Mouse (Mus musculus) midbrain, embryonic 15.5 days (tissue): ENCODE measurements around the gene Naa15. TPM values are rescaled to one million over a fixed set of nuclear protein-coding genes. Genes with fewer than 3 reads are reported as not detected.

Experiments
- ATAC-seq: fragments of 200-750 bp; cut with Nextera tagmentation; replicated peaks from 2 replicates; pipeline ENCODE4 v1.8.0; 2017; ENCODE audit warnings: moderate TSS enrichment
- H3K27ac ChIP-seq: fragments of 300-500 bp; sonication (generic); 2 replicates; pipeline ENCODE4 v1.5.1; 2015; ENCODE audit warnings: mild to moderate bottlenecking, inconsistent platforms
- H3K27me3 ChIP-seq: fragments of 300-500 bp; sonication (generic); replicated peaks from 2 replicates; pipeline ENCODE4 v1.6.1; 2015; ENCODE audit warnings: inconsistent platforms
- H3K36me3 ChIP-seq: fragments of 300-500 bp; sonication (generic); replicated peaks from 2 replicates; pipeline ENCODE4 v1.6.1; 2015; ENCODE audit warnings: inconsistent platforms
- H3K4me1 ChIP-seq: fragments of 300-500 bp; sonication (generic); 2 replicates; pipeline ENCODE4 v1.6.1; 2015; ENCODE audit warnings: inconsistent platforms
- H3K4me2 ChIP-seq: fragments of 300-500 bp; sonication (generic); 2 replicates; pipeline ENCODE4 v1.6.1; 2015; ENCODE audit warnings: inconsistent platforms, mild to moderate bottlenecking, moderate library complexity
- H3K4me3 ChIP-seq: fragments of 300-500 bp; sonication (generic); 2 replicates; pipeline ENCODE4 v1.5.1; 2015; ENCODE audit warnings: mild to moderate bottlenecking, inconsistent platforms
- H3K9ac ChIP-seq: fragments of 300-500 bp; sonication (generic); 2 replicates; pipeline ENCODE4 v1.6.1; 2015; ENCODE audit warnings: mild to moderate bottlenecking, inconsistent platforms
- H3K9me3 ChIP-seq: fragments of 300-500 bp; sonication (generic); 2 replicates; pipeline ENCODE4 v1.6.1; 2016; ENCODE audit warnings: inconsistent platforms
- WGBS: fragments of 180-500 bp; shearing (Covaris S2); methylation state at CpG from one replicate; pipeline ENCODE4 v1.1.7; 2015; ENCODE audit warnings: mixed read lengths; 5-methylcytosine and 5-hydroxymethylcytosine counted together
- polyA plus RNA-seq: library from polyadenylated mRNA; unstranded; fragments of >200 nt; fragmentation: Nextera tagmentation; extraction: Ambion mirVana; gene quantifications from 2 replicates; pipeline ENCODE4 v1.2.1, GENCODE M21; 2015

Naa15 gene
- polyA plus RNA-seq, 1 experiment from 2014 or later, result 48.7 TPM

DNA sequence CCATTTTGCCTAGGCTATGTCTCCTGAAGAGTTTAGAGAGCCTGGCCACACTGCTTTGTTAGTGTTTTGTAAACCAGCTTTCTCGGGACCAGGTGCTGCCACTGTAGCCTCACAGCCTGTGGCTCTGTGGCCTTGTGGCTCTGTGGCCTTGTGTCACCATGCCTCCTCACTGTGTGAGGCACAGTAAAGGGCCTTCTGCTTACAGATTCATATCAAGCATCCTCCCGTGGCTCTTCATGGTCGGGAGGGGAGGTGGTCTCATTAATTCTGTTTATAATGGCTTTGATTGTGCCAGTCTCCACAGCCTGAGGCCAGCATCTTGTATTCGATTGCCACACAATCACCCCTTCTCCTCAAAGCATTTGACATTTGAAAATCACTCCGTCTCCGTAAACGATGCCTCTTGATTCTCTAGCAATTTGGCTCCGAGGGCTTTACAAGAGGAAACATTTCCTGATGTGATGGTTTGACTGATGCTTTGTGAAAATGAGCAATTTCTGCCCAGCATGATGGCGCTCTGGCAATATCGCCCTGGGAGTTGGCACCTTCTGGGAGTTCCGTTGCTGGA lies 89.5 kb downstream of the Naa15 start:
- no peaks in the 10 kb centered on the region for H3K36me3 ChIP-seq
- no peak overlapping the region for H3K27ac ChIP-seq
- H3K4me2 ChIP-seq, result no peak overlapping the region
- WGBS, result 51% methylated on average over 11 of the region's 11 CpGs
- no peaks in the 10 kb centered on the region for H3K9me3 ChIP-seq
- 0 out of 2 replicates have a peak, but pooled peaks have one; percentile 20 for ATAC-seq
- H3K9ac ChIP-seq, result no peak overlapping the region
- no peaks in the 10 kb centered on the region for H3K4me1 ChIP-seq
- H3K27me3 ChIP-seq, result no peaks in the 10 kb centered on the region
- no peak overlapping the region for H3K4me3 ChIP-seq

DNA sequence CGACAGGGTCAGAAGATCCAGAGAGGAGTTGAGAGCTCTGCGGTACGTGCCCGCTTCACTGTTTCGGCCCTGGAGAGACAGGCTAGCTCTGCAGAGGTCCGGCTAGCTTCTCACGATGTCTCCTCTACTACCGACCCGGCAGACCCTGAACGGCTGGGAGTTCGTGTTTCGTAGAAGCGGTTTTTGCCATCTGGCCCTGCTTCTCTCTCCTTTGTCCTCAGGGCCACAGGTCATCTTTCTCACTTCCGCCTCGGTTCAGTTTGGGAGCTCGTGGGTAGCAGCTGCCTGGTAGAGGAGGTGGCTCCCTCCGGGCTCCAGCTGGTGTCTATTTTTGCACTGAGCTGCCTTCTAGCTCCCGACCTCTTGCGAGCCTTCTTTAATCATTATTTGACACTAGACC lies 90.5 kb downstream of the Naa15 start:
- H3K36me3 ChIP-seq, result no peaks in the 10 kb centered on the region
- no peaks in the 10 kb centered on the region for H3K4me1 ChIP-seq
- 57% methylated on average over 19 of the region's 19 CpGs for WGBS
- ATAC-seq, result no peak
- H3K9me3 ChIP-seq, result no peaks in the 10 kb centered on the region
- no peak overlapping the region for H3K4me2 ChIP-seq
- no peaks in the 10 kb centered on the region for H3K27me3 ChIP-seq
- H3K9ac ChIP-seq, result no peak overlapping the region
- H3K4me3 ChIP-seq, result no peak overlapping the region
- H3K27ac ChIP-seq, result no peak overlapping the region

DNA sequence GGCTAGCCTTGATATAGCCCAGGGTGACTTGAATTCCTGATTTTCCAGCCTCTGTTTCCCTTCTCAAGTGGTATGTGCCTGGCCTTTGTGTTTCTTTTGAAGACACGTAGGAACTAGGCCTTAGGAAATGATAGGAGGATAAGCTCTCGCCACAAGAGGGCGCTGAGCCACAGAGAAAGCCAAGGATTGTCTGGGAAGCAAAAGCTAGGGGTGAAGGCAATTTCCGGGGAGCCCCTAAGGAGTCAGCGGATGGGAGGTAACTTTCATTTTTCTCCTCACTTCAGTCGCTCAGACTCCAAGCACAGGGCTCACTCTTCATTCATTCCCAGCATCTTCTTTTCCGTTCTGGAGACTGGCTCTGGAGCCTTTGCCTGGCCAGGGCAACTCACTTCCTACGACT lies 96.0 kb downstream of the Naa15 start:
- ATAC-seq, result no peak
- H3K4me2 ChIP-seq, result no peak overlapping the region

DNA sequence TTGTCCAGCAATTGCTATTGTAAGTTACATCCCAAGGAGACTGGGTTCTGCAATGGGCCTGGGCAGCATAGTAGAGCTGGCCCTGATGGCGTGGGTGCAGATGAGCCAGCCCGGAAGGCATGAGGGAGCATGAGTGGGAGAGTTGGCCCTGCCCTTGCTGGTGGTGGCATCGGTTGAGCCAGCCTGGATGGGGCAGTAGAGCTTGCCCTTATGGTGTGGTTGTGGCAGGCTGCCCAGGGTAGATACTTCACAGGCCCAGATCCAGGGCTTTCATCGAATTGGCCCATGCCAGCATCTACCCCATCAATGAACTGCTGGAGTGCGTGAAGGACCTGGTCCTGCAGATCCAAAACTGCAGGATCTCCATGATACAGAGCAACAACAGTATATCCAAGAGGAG lies 97.0 kb downstream of the Naa15 start:
- H3K9ac ChIP-seq, result no peak overlapping the region

More for the DNA sequence above, 96.0 kb downstream of the Naa15 start:
- no peak overlapping the region for H3K4me3 ChIP-seq
- H3K36me3 ChIP-seq, result no peaks in the 10 kb centered on the region
- H3K27ac ChIP-seq, result no peak overlapping the region
- H3K9ac ChIP-seq, result no peak overlapping the region
- H3K27me3 ChIP-seq, result no peaks in the 10 kb centered on the region
- H3K9me3 ChIP-seq, result no peaks in the 10 kb centered on the region
- H3K4me1 ChIP-seq, result no peaks in the 10 kb centered on the region
- 29% methylated on average over 8 of the region's 8 CpGs for WGBS

DNA sequence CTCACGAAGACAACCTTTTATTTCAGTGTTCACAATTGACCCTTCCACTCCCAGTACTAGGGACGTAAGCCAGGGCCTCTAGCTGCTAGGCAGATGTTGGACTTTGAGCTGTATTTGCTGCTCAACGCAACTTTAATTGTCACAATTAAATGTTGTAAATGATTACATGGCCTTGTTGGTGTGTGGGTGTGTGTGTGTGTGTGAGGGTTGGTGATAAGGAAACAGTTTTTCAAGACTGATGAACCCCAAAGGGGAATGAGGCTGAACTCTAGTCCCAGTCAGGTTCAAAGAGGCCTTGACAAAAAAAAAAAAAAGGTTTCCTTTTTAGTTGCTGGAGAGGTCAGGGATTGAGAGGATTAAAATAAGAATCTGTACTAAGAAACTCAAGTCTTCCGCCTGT lies 102.5 kb downstream of the Naa15 start:
- Histone ChIP-seq H3K27me3 (no peaks in the 10 kb centered on the region), H3K9me3 (no peaks in the 10 kb centered on the region), H3K4me1 (no peaks in the 10 kb centered on the region), H3K36me3 (peaks cover 12% of the 10 kb centered on the region; the same call in 1 of the 2 replicates), H3K4me2 (no peak overlapping the region), H3K9ac (no peak overlapping the region), H3K4me3 (no peak overlapping the region), H3K27ac (no peak overlapping the region)
- 78% methylated on average over 4 of the region's 4 CpGs for whole genome bisulfite sequencing
- ATAC-seq, result no peak

More for the DNA sequence above, 97.0 kb downstream of the Naa15 start:
- Histone ChIP-seq H3K4me1 (no peaks in the 10 kb centered on the region), H3K4me2 (no peak overlapping the region), H3K27ac (no peak overlapping the region), H3K36me3 (no peaks in the 10 kb centered on the region), H3K4me3 (no peak overlapping the region), H3K9me3 (no peaks in the 10 kb centered on the region), H3K27me3 (no peaks in the 10 kb centered on the region)
- 94% methylated on average over 5 of the region's 5 CpGs for WGBS
- no peak for ATAC-seq

DNA sequence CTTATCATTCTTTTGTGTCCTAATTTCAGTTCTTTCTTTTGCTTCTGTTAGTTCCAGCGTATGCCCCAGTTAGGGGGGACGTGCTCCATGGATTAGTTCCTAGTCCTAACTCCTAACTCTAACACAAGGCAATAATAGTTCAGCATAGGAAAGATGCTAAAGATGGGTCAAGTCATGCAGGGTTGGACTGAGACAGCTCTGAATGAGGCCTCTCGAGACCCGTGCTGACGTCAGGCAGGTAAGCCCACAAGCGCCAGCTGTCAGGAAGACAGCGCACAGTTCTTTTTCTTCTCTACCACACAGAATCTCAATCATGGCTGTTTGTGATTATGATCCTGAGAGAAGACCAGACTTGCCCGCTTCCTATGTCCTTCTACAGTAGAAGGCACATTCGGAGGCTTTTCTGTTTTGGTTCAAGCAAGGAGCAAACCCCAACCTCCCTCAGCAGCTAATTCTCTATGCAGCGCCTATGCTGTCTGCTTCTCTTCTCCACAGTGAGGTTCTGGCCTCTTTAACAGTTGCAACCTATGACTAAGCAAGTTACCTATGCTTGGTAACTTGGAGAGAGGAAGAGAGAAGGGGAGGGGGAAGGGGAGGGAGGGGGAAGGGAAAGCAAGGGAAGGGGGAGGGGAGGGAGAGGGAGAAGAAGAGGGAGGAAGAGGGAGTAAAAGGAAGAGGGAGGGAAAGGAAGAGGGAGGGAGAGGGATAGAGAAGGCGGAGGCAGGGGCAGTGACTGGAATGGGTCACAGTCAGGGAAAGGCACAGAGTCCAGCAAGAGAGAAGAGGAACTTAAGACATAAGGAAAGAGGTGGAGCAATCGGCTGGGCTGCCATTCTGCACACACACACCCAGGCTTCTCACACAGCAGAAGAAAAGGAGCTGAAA lies 103.2 kb downstream of the Naa15 start:
- Histone ChIP-seq H3K9ac (no peak overlapping the region), H3K4me3 (no peak overlapping the region), H3K9me3 (no peaks in the 10 kb centered on the region), H3K27me3 (no peaks in the 10 kb centered on the region), H3K4me1 (no peaks in the 10 kb centered on the region), H3K4me2 (no peak overlapping the region), H3K36me3 (peaks cover 18% of the 10 kb centered on the region), H3K27ac (no peak overlapping the region)
- ATAC-seq, result no peak
- 71% methylated on average over 12 of the region's 12 CpGs for WGBS

DNA sequence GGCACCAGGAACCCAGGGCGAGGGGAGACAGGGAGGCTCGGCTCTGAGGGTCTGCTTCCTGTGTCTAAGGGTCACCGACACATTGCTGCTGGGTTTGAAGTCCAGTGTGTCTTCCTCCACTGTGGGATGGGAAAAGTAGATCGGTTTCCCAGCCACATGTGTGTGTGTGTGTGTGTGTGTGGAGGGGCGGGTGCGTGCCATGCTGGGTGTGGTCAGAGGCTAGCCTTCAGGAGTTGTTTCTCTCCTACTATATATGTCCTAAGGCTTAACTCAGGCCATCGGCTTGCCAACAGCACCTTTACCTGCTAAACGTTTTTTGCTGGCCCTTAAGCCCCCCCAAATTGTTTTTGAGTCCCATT lies 103.8 kb downstream of the Naa15 start:
- Histone ChIP-seq H3K4me1 (no peaks in the 10 kb centered on the region), H3K9me3 (no peaks in the 10 kb centered on the region), H3K9ac (no peak overlapping the region), H3K4me2 (no peak overlapping the region), H3K4me3 (no peak overlapping the region), H3K27ac (no peak overlapping the region), H3K27me3 (no peaks in the 10 kb centered on the region), H3K36me3 (peaks cover 24% of the 10 kb centered on the region)
- WGBS, result 74% methylated on average over 8 of the region's 8 CpGs
- ATAC-seq, result no peak

DNA sequence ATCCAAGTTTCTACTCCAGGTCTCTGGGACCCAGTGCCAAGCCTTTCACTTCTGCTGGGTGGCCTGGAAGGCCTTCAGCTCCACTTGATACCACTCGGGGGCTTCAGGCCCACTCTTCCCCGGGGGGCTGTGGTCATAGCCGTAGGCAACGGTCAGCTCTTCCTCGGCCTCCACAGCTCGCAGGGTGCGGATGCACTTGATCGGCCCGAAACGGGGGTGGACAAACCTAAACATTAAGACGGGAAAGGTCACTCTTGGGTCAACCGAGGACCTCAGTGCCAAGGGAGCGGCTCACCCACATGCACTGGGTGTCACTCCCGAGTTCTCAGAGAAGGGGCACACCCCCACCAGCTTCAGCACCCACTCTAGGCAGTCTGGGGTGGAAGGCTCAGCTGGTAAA lies 106.3 kb downstream of the Naa15 start:
- 95% methylated on average over 14 of the region's 14 CpGs for WGBS
- ATAC-seq, result no peak
- Histone ChIP-seq H3K36me3 (peaks cover 39% of the 10 kb centered on the region), H3K4me3 (no peak overlapping the region), H3K27ac (no peak overlapping the region), H3K27me3 (no peaks in the 10 kb centered on the region), H3K9me3 (no peaks in the 10 kb centered on the region), H3K4me2 (no peak overlapping the region), H3K4me1 (no peaks in the 10 kb centered on the region), H3K9ac (no peak overlapping the region)

DNA sequence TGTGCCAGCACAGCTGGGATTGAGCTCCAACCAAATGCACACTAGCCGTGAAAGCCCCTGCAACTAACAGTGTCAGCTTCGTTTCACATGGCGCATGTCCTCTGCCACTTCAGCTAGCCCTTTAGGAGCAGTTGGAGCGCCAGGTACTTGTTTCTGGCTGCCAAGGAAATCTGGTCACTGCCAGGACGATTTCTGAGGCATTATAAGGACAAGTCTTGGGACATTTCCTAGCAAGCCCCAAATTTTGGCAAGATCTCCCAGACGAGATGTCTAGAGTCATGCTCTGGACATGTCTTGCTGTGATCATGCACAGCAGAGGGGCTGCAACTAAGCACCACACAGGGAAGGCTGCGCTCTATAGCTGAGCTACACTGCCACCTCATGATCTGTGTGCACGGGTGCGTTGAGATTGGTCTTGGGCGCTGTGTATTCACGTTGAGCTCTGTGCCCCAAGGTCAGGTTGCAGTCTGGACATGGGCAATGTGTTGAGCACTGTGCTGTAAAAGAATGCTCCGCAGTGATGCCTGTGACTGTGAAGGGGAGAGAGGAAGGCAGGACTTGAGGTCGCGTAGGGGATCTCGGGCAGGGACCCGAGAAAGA lies 110.3 kb downstream of the Naa15 start:
- peaks cover 40% of the 10 kb centered on the region for H3K36me3 ChIP-seq
- H3K27me3 ChIP-seq, result no peaks in the 10 kb centered on the region
- H3K4me3 ChIP-seq, result no peak overlapping the region
- no peak overlapping the region for H3K27ac ChIP-seq
- H3K9ac ChIP-seq, result no peak overlapping the region
- H3K4me2 ChIP-seq, result no peak overlapping the region
- WGBS, result 87% methylated on average over 16 of the region's 16 CpGs
- H3K9me3 ChIP-seq, result no peaks in the 10 kb centered on the region
- no peak for ATAC-seq
- no peaks in the 10 kb centered on the region for H3K4me1 ChIP-seq

Other genes with a start within 250 kb of the Naa15 start
- gene Noct, start 190.7 kb upstream of the Naa15 start, polyA plus RNA-seq, result 30.9 and 31.7 TPM in 2 replicates
- gene Elf2, start 74.5 kb upstream of the Naa15 start, polyA plus RNA-seq, result 39.6 and 44.9 TPM in 2 replicates
- gene Mgarp, start 18.4 kb upstream of the Naa15 start, polyA plus RNA-seq, result 1.0 and 2.1 TPM in 2 replicates
- gene Ndufc1, start 6.2 kb upstream of the Naa15 start, polyA plus RNA-seq, result 603 and 679 TPM in 2 replicates
- gene Rab33b, start 68.8 kb downstream of the Naa15 start, polyA plus RNA-seq, result 27.9 and 28.4 TPM in 2 replicates
- gene Setd7, start 145.7 kb downstream of the Naa15 start, polyA plus RNA-seq, result 3.4 and 3.7 TPM in 2 replicates
- gene Mgst2, start 245.2 kb downstream of the Naa15 start, polyA plus RNA-seq, result 0.48 and 0.57 TPM in 2 replicates